Mouse (Mus musculus) CH12.LX (cell line): ENCODE data around the gene Acsl5. TPM values are rescaled to one million over a fixed set of nuclear protein-coding genes. Genes with fewer than 3 reads are reported as not detected.
A peak's percentile ranks its signal among the peaks of the same experiment; 100 is the strongest.

Experiments used
- DNase-seq: peaks from one replicate; pipeline ENCODE4 v3.0.0-alpha.2; 2013; ENCODE audit errors: extremely low read depth
- H3K27ac ChIP-seq: 2 replicates; pipeline ENCODE4 v1.5.1; 2012; ENCODE audit warnings: low read depth, mild to moderate bottlenecking, control low read depth, moderate library complexity; ENCODE audit not compliant: insufficient read depth
- H3K27me3 ChIP-seq: replicated peaks from 2 replicates; pipeline ENCODE3; 2012; ENCODE audit warnings: inconsistent platforms
- H3K36me3 ChIP-seq, 2 experiments: replicated peaks in 1 of 2; 2 replicates each; pipeline versions ENCODE3 to v1.6.1; 2012; ENCODE audit warnings: inconsistent platforms in 1 of 2, low read length in 1 of 2, mild to moderate bottlenecking in 1 of 2, mixed read lengths in 1 of 2, moderate library complexity in 1 of 2; ENCODE audit not compliant: control insufficient read depth in 1 of 2, insufficient read depth in 1 of 2
- H3K4me1 ChIP-seq, 2 experiments: 2 replicates each; pipeline ENCODE4 v1.6.1; 2012; ENCODE audit warnings: inconsistent platforms in 1 of 2, moderate library complexity in 1 of 2; ENCODE audit not compliant: insufficient read depth in 2 of 2, control insufficient read depth in 1 of 2
- H3K4me2 ChIP-seq: 2 replicates; pipeline ENCODE4 v1.6.1; 2012; ENCODE audit warnings: low read depth, mild to moderate bottlenecking, control low read depth; ENCODE audit not compliant: poor library complexity, insufficient read depth, severe bottlenecking
- H3K4me3 ChIP-seq, 3 experiments: fragments of 150-350 bp in 1 of 3; sonication (generic) in 1 of 3; replicated peaks in 1 of 3; 2 replicates each; pipeline versions ENCODE3 to v1.5.1; 2011 to 2012; ENCODE audit warnings: low read depth in 2 of 3, low read length in 2 of 3, mild to moderate bottlenecking in 2 of 3, moderate library complexity in 2 of 3, control low read depth in 1 of 3, improper control_type of control experiment in 1 of 3, inconsistent platforms in 1 of 3, mixed read lengths in 1 of 3; ENCODE audit not compliant: poor library complexity in 1 of 3
- H3K79me2 ChIP-seq: replicated peaks from 2 replicates; pipeline ENCODE4 v1.6.1; 2012; ENCODE audit warnings: mild to moderate bottlenecking, moderate library complexity; ENCODE audit not compliant: control insufficient read depth, poor library complexity, insufficient read depth, severe bottlenecking; ENCODE audit errors: extremely low read depth
- H3K9ac ChIP-seq: 2 replicates; pipeline ENCODE4 v1.6.1; 2012; ENCODE audit warnings: low read depth, mild to moderate bottlenecking, control low read depth, moderate library complexity; ENCODE audit not compliant: insufficient read depth
- H3K9me3 ChIP-seq: replicated peaks from 2 replicates; pipeline ENCODE3; 2012; ENCODE audit warnings: low read length, inconsistent platforms, mixed read lengths
- BHLHE40 ChIP-seq: IDR thresholded peaks from 2 replicates; pipeline ENCODE4 v1.6.1; 2011; ENCODE audit warnings: mild to moderate bottlenecking, low read depth, low read length, improper control_type of control experiment
- CHD2 ChIP-seq: IDR thresholded peaks from 2 replicates; pipeline ENCODE4 v1.6.1; 2011; ENCODE audit warnings: low read length, improper control_type of control experiment
- CTCF ChIP-seq, 2 experiments: IDR thresholded peaks in 1 of 2; conservative IDR thresholded peaks in 1 of 2; 2 replicates each; pipeline ENCODE4 v1.5.1; 2011 to 2012; ENCODE audit warnings: low read depth in 2 of 2, low read length in 2 of 2, improper control_type of control experiment in 1 of 2, inconsistent platforms in 1 of 2, mild to moderate bottlenecking in 1 of 2, moderate library complexity in 1 of 2
- E2F4 ChIP-seq: IDR thresholded peaks from 2 replicates; pipeline ENCODE4 v1.6.1; 2011; ENCODE audit warnings: low read depth, low read length, improper control_type of control experiment; ENCODE audit not compliant: insufficient replicate concordance
- ELF1 ChIP-seq: IDR thresholded peaks from 2 replicates; pipeline ENCODE4 v1.6.1; 2014; ENCODE audit warnings: low read depth, mild to moderate bottlenecking, inconsistent platforms, low read length, improper control_type of control experiment
- ETS1 ChIP-seq: conservative IDR thresholded peaks from 2 replicates; pipeline ENCODE4 v1.6.1; 2012; ENCODE audit warnings: low read depth, mild to moderate bottlenecking, inconsistent platforms, low read length, improper control_type of control experiment, moderate library complexity
- GABPA ChIP-seq: IDR thresholded peaks from 2 replicates; pipeline ENCODE4 v1.6.1; 2012; ENCODE audit warnings: low read depth, low read length, improper control_type of control experiment, inconsistent platforms; ENCODE audit not compliant: insufficient replicate concordance
- HCFC1 ChIP-seq: IDR thresholded peaks from 2 replicates; pipeline ENCODE4 v1.6.1; 2012; ENCODE audit warnings: low read depth, mild to moderate bottlenecking, inconsistent platforms, low read length, improper control_type of control experiment
- JUN ChIP-seq: IDR thresholded peaks from 2 replicates; pipeline ENCODE4 v1.6.1; 2011; ENCODE audit warnings: low read depth, mild to moderate bottlenecking, low read length, improper control_type of control experiment, moderate library complexity; ENCODE audit not compliant: insufficient read depth
- JUND ChIP-seq: conservative IDR thresholded peaks from 2 replicates; pipeline ENCODE4 v1.6.1; 2011; ENCODE audit warnings: low read depth, low read length, improper control_type of control experiment
- KAT2A ChIP-seq: IDR thresholded peaks from 2 replicates; pipeline ENCODE4 v1.6.1; 2012; ENCODE audit warnings: low read length, improper control_type of control experiment, inconsistent platforms; ENCODE audit not compliant: insufficient replicate concordance
- MAFK ChIP-seq: IDR thresholded peaks from 2 replicates; pipeline ENCODE4 v1.6.1; 2011; ENCODE audit warnings: low read length, improper control_type of control experiment; ENCODE audit not compliant: insufficient replicate concordance
- MAX ChIP-seq: IDR thresholded peaks from 2 replicates; pipeline ENCODE4 v1.6.1; 2011; ENCODE audit warnings: low read length, improper control_type of control experiment
- MAZ ChIP-seq: IDR thresholded peaks from 2 replicates; pipeline ENCODE4 v1.6.1; 2012; ENCODE audit warnings: low read depth, mild to moderate bottlenecking, inconsistent platforms, low read length, improper control_type of control experiment, moderate library complexity
- MEF2A ChIP-seq: IDR thresholded peaks from 2 replicates; pipeline ENCODE4 v1.6.1; 2014; ENCODE audit warnings: low read depth, mild to moderate bottlenecking, inconsistent platforms, low read length, improper control_type of control experiment, borderline replicate concordance
- MXI1 ChIP-seq: IDR thresholded peaks from 2 replicates; pipeline ENCODE4 v1.6.1; 2011; ENCODE audit warnings: mild to moderate bottlenecking, low read depth, low read length, improper control_type of control experiment
- MYC ChIP-seq: IDR thresholded peaks from 2 replicates; pipeline ENCODE4 v1.6.1; 2011; ENCODE audit warnings: low read depth, mild to moderate bottlenecking, improper control_type of control experiment, low read length
- NELFE ChIP-seq: IDR thresholded peaks from 2 replicates; pipeline ENCODE4 v1.6.1; 2011; ENCODE audit warnings: low read depth, low read length, improper control_type of control experiment
- NRF1 ChIP-seq: IDR thresholded peaks from 2 replicates; pipeline ENCODE4 v1.6.1; 2014; ENCODE audit warnings: low read depth, mild to moderate bottlenecking, inconsistent platforms, low read length, improper control_type of control experiment, moderate library complexity
- PAX5 ChIP-seq: IDR thresholded peaks from 2 replicates; pipeline ENCODE4 v1.6.1; 2012; ENCODE audit warnings: low read length, inconsistent platforms, mixed read lengths
- POLR2A ChIP-seq: IDR thresholded peaks from 2 replicates; pipeline ENCODE4 v1.6.1; 2011; ENCODE audit warnings: low read depth, mild to moderate bottlenecking, improper control_type of control experiment, low read length
- POLR2AphosphoS2 ChIP-seq: IDR thresholded peaks from 2 replicates; pipeline ENCODE4 v1.6.1; 2011; ENCODE audit warnings: low read depth, low read length, improper control_type of control experiment
- RAD21 ChIP-seq: IDR thresholded peaks from 2 replicates; pipeline ENCODE4 v1.6.1; 2011; ENCODE audit warnings: low read depth, mild to moderate bottlenecking, low read length, improper control_type of control experiment, moderate library complexity
- SIN3A ChIP-seq: IDR thresholded peaks from 2 replicates; pipeline ENCODE4 v1.6.1; 2012; ENCODE audit warnings: low read length, improper control_type of control experiment, inconsistent platforms
- SMC3 ChIP-seq: IDR thresholded peaks from 2 replicates; pipeline ENCODE4 v1.6.1; 2011; ENCODE audit warnings: low read depth, low read length, improper control_type of control experiment
- TBP ChIP-seq: conservative IDR thresholded peaks from 2 replicates; pipeline ENCODE4 v1.6.1; 2011; ENCODE audit warnings: low read depth, low read length, improper control_type of control experiment
- TCF12 ChIP-seq: IDR thresholded peaks from 2 replicates; pipeline ENCODE4 v1.6.1; 2014; ENCODE audit warnings: low read depth, mild to moderate bottlenecking, inconsistent platforms, low read length, improper control_type of control experiment
- USF1 ChIP-seq: IDR thresholded peaks from 2 replicates; pipeline ENCODE4 v1.6.1; 2014; ENCODE audit warnings: low read depth, mild to moderate bottlenecking, inconsistent platforms, low read length, improper control_type of control experiment
- USF2 ChIP-seq: conservative IDR thresholded peaks from 2 replicates; pipeline ENCODE4 v1.6.1; 2011; ENCODE audit warnings: low read depth, low read length, improper control_type of control experiment
- ZC3H11A ChIP-seq: IDR thresholded peaks from 2 replicates; pipeline ENCODE4 v1.6.1; 2012; ENCODE audit warnings: low read depth, mild to moderate bottlenecking, inconsistent platforms, low read length, improper control_type of control experiment
- ZKSCAN1 ChIP-seq: IDR thresholded peaks from 2 replicates; pipeline ENCODE4 v1.6.1; 2012; ENCODE audit warnings: low read depth, inconsistent platforms, low read length, improper control_type of control experiment, borderline replicate concordance
- ZMIZ1 ChIP-seq: IDR thresholded peaks from 2 replicates; pipeline ENCODE4 v1.6.1; 2012; ENCODE audit warnings: low read depth, mild to moderate bottlenecking, inconsistent platforms, low read length, improper control_type of control experiment
- ZNF384 ChIP-seq: IDR thresholded peaks from 2 replicates; pipeline ENCODE4 v1.6.1; 2012; ENCODE audit warnings: low read depth, low read length, improper control_type of control experiment, inconsistent platforms
- dilution Hi-C: fragments of 300-500 bp; cut with MboI; formaldehyde crosslinking; loops from 2 replicates; pipeline ENCODE4 v1.14.3; 2020; ENCODE audit warnings: low sequenced_read_pairs; ENCODE audit not compliant: extremely low pct_unique_long_range_greater_than_20kb, extremely low pct_ligation_motif_present
- in situ Hi-C: fragments of 300-500 bp; cut with MboI; formaldehyde crosslinking; loops from 3 replicates; pipeline ENCODE4 v1.14.3; 2019; ENCODE audit warnings: low sequenced_read_pairs, low pct_ligation_motif_present, low pct_unique_long_range_greater_than_20kb, mixed read lengths
- polyA plus RNA-seq: library from polyadenylated mRNA; unstranded; fragments of >175 nt; gene quantifications from 2 replicates; pipeline ENCODE4 v1.2.1, GENCODE M21; 2012; ENCODE audit warnings: low read depth; ENCODE audit not compliant: insufficient read length
- total RNA-seq, 2 experiments: library from RNA; depleted of rRNA; stranded (reverse); fragments of 300-350 nt in 1 of 2; fragments of >200 nt in 1 of 2; gene quantifications; 2 replicates each; pipeline ENCODE4 v1.2.3; 2012 to 2014

The Acsl5 gene
- total and polyA plus RNA-seq, 3 experiments = 126 to 265 (median 196) TPM

DNA sequence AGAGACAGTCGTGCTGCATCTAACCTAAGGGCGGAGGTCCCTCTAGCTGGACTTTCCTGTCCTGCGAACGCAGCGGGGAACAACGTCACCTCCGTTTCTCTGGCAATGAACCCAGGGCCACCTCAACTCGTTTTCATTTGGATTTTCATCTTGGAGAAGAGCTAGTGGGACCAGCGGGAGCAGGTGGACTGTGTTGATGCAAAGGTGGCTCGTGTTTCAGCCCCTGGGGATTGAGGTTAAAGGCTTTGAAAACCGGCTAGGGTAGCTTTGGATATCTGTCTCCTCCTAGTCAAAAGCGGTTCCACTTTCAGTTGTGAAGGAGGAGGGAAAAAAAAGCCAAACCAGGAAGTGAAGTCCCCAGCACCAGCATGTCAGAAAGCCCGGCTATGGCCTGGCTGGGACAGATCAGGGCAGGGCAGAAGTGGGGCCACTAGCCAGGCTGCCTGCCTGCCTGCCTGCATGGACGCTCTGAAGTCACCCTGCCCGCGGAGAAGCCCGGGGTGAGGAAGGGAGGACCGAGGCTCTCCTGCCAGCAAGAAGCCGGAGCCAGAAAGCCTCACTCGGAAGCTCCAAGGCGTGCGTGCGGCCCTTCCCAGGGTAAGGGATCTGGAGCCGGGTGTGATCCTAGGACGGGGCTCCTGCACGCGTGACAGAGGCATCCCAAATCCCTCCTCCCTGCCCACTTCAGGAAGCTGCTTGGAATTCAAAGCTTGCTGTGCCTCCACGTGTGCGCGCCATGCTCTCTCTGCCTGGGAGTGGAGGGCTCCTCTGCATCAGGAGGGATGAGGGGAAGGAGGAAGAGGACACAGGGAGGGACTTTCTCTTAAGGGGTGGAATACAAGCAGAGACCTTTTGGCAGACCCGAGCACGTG lies 2.1 kb downstream of the Acsl5 start (continued):
- TF ChIP-seq RAD21 (no peak; the same call in 1 of the 2 replicates), MAZ (no peak), PAX5 (no peak), ZC3H11A (no peak), NRF1 (no peak), ETS1 (peak; percentile 74), JUND (no peak), ZNF384 (peak; percentile 90)

GRCm38 (mm10) chr19:55254513-55255016 lies 2.8 kb downstream of the Acsl5 start:
- Histone ChIP-seq H3K27ac (peak overlapping the region; percentile 71; the same call in 1 of the 2 replicates), H3K4me1 (peaks cover 24 to 45% of the 10 kb centered on the region in 2 experiments)
- dilution Hi-C loops = no loop called here
- TF ChIP-seq BHLHE40 (no peak), MAFK (no peak), TBP (peak; percentile 92), CTCF (conservative IDR thresholded peaks at IDR 0.05 in 1 of 2, IDR thresholded peaks at IDR 0.05 in 1 of 2; ENCODE audit: low read depth in 2 of 2, low read length in 2 of 2) (no peak), NELFE (peak; percentile 52; the same call in 1 of the 2 replicates), MXI1 (peak; percentile 88), JUN (0 out of 2 replicates have a peak, but pooled peaks have one; percentile 10), GABPA (no peak), JUND (peak; percentile 35; the same call in 1 of the 2 replicates), E2F4 (peak; percentile 62; the same call in 1 of the 2 replicates), MAX (peak; percentile 91), ELF1 (peak; percentile 70), USF1 (no peak), POLR2AphosphoS2 (no peak), MEF2A (peak; percentile 54; the same call in 1 of the 2 replicates), SIN3A (peak; percentile 97), NRF1 (no peak), ZMIZ1 (no peak; the same call in 1 of the 2 replicates), ZKSCAN1 (no peak), ZNF384 (no peak), TCF12 (peak; percentile 78), KAT2A (0 out of 2 replicates have a peak, but pooled peaks have one; percentile 34), HCFC1 (no peak; the same call in 1 of the 2 replicates), MAZ (peak; percentile 83; the same call in 1 of the 2 replicates), SMC3 (no peak), USF2 (no peak), PAX5 (no peak), POLR2A (peak; percentile 70), CHD2 (peak; percentile 90), ZC3H11A (no peak), MYC (peak; percentile 97)

More at GRCm38 (mm10) chr19:55254513-55255016, 2.8 kb downstream of the Acsl5 start:
- Histone ChIP-seq H3K4me3 (peak overlapping the region; percentile 70 to 96 (median 93)), H3K9ac (peak overlapping the region; percentile 79), H3K4me2 (peak overlapping the region; percentile 93), H3K27me3 (no peaks in the 10 kb centered on the region), H3K9me3 (peaks cover 4% of the 10 kb centered on the region), H3K79me2 (peaks cover 52% of the 10 kb centered on the region), H3K36me3 (peaks cover 0 to 32% of the 10 kb centered on the region in 2 experiments)
- peak; percentile 93 for DNase-seq
- in situ Hi-C loops = loop anchor here (5.0 kb wide), 1 partner anchor 43 kb away; no protein-coding TSS in a partner anchor
